In the genomic region with DNA sequence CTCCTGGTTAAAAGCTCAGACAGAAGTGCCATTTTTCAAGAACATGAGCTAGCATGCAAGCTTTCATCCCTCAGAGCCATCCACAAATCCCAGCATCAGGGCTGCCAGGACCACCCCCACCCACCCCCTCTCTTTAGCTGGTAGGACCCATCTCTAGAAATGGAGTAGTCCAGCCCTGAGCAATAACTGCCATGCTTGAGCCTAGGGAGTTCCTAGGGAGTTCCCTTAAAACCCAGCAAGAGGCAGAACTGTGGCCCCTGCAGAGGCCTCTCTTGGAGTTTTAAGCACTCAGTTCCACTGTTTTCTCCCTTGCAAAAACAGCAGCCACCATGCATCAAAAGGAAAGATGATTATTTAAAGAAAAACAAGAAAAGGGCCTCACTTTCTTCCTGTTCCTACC, we compare ENCODE assay signal across 10 mouse cellular contexts. TPM values are rescaled to one million over a fixed set of nuclear protein-coding genes. Genes with fewer than 3 reads are reported as not detected.
DNase-seq lines count a peak whose midpoint lies in the region; ATAC-seq lines count a peak whose summit lies in the region.
"Had no signal": no experiment of that assay in that cellular context is flagged by ENCODE, and none has a peak within 500 bp of the region (broad histone marks: within the 10 kb centered on the region; RNA-seq: fewer than 3 reads in every experiment).

No protein-coding gene starts in this region.

- no peaks in the 10 kb centered on the region; the same call in 1 of the 2 replicates for H3K4me1 ChIP-seq in brown adipose tissue, adult 24 weeks (ENCODE audit: control insufficient read depth, insufficient read depth, insufficient read length, low read length)
- peaks cover 14% of the 10 kb centered on the region for H3K4me1 ChIP-seq in hindbrain, embryonic 12.5 days
- no peaks in the 10 kb centered on the region; the same call in 1 of the 2 replicates for H3K4me1 ChIP-seq in midbrain, embryonic 11.5 days (ENCODE audit: control insufficient read depth, insufficient read depth, low read length)

- H3K27ac ChIP-seq in brown adipose tissue, adult 24 weeks (replicated peaks; ENCODE audit: low read depth, low read length) = no peak overlapping the region
- no peak overlapping the region for H3K27ac ChIP-seq in hindbrain, embryonic 12.5 days
- H3K27ac ChIP-seq in midbrain, embryonic 11.5 days (ENCODE audit: low read depth, low read length) = no peak overlapping the region

- no peak overlapping the region for H3K9ac ChIP-seq in hindbrain, embryonic 12.5 days
- H3K9ac ChIP-seq in midbrain, embryonic 11.5 days (ENCODE audit: low read length) = no peak overlapping the region; the same call in 1 of the 2 replicates

- peak overlapping the region; percentile 96 for H3K4me2 ChIP-seq in hindbrain, embryonic 12.5 days (replicated peaks)
- H3K4me2 ChIP-seq in midbrain, embryonic 11.5 days = peak overlapping the region; percentile 0; the same call in 1 of the 2 replicates

- no peaks in the 10 kb centered on the region for H3K36me3 ChIP-seq in hindbrain, embryonic 12.5 days
- H3K36me3 ChIP-seq in midbrain, embryonic 11.5 days (ENCODE audit: control insufficient read depth, insufficient read depth, low read length) = no peaks in the 10 kb centered on the region

- DNase-seq in heart, adult 11 months = peak; percentile 80
- DNase-seq in heart, adult 9 months (ENCODE audit: low spot score in 2 of 2) = no peak
- peak; percentile 83 for DNase-seq in midbrain, embryonic 11.5 days (ENCODE audit: low spot score, missing footprints)
- no peak for DNase-seq in layer of hippocampus, adult 18-20 months (ENCODE audit: low spot score in 2 of 2)
- no peak for DNase-seq in natural killer cell, adult 2 months (ENCODE audit: low spot score in 2 of 2)
- no peak for DNase-seq in kidney, adult 18-20 months
- DNase-seq: lung, adult 18-20 months; right cerebral cortex, postnatal 4 days had no signal

- ATAC-seq in hindbrain, embryonic 12.5 days (ENCODE audit: low FRiP score) = no peak
- no peak for ATAC-seq in midbrain, embryonic 11.5 days (ENCODE audit: low FRiP score)

- peak overlapping the region; percentile 44 for H3K4me3 ChIP-seq in brown adipose tissue, adult 24 weeks (ENCODE audit: insufficient read depth, low read depth, low read length)
- peak overlapping the region; percentile 70; the same call in 1 of the 2 replicates for H3K4me3 ChIP-seq in hindbrain, embryonic 12.5 days
- no peak overlapping the region for H3K4me3 ChIP-seq in midbrain, embryonic 11.5 days (ENCODE audit: low read depth, low read length)

- H3K9me3 ChIP-seq in hindbrain, embryonic 12.5 days (replicated peaks) = no peaks in the 10 kb centered on the region
- no peaks in the 10 kb centered on the region for H3K9me3 ChIP-seq in midbrain, embryonic 11.5 days (ENCODE audit: control insufficient read depth, low read length)

- H3K27me3 ChIP-seq in hindbrain, embryonic 12.5 days = peaks cover 29% of the 10 kb centered on the region
- H3K27me3 ChIP-seq in midbrain, embryonic 11.5 days (ENCODE audit: control insufficient read depth, insufficient read depth, low read length) = peaks cover 13% of the 10 kb centered on the region

RNA-seq across cellular contexts. Expression of a gene that starts 1.0 kb away (rescaled TPM):
- polyA plus RNA-seq in brown adipose tissue, adult 24 weeks (2012; ENCODE audit: insufficient read depth, insufficient read length, missing spikeins) = 1.7 and 4.0 TPM in 2 replicates
- polyA plus RNA-seq in hindbrain, embryonic 12.5 days (2016; fragmentation: Nextera tagmentation; extraction: Ambion mirVana) = 3.7 and 3.9 TPM in 2 replicates
- 1.2 and 2.1 TPM in 2 replicates for polyA plus RNA-seq in midbrain, embryonic 11.5 days (2014; fragmentation: Nextera tagmentation; extraction: Ambion mirVana)
- 1 to 10 TPM; 2.1 to 2.6 TPM for total RNA-seq in layer of hippocampus, adult 18-20 months (2021)

Comparison
In these comparisons a context has a peak if more than half of its experiments do, and no peak if none do; other contexts are left out.
1. DNase-seq: peak in heart, adult 11 months (single experiment) and midbrain, embryonic 11.5 days (single experiment); none in heart, adult 9 months (0 of 2), layer of hippocampus, adult 18-20 months (0 of 2), natural killer cell, adult 2 months (0 of 2) and kidney, adult 18-20 months (single experiment).